8 mouse cellular contexts compared by ENCODE assay signal in the genomic region with DNA sequence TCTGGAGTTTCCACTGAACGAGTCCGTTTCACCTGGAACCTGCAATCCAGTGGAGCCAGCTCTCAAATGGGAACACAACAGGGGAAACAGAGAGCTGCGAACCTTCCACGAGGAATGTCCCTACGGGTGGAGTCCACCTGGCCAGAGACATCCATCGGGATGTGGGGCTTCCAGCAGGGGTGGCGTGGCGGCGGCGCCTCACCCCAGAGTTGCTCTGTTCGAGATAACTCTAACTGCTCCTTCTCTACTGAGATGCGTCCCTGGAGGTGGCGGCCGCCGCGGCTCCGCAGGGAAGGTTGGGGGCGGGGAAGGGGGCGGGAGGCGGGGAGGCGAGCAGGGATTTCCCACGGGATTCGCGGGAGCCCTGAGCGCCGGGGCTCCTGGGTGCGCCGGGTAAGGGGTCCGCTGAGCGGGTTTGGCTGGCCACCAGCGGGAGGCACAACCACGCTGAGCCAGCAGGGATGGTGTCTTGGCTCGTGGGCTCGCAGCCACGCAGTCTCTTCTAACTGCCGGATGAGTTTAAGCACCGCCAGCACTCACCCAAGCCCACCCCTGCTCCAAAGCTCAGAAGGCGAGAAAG. TPM values are rescaled to one million over a fixed set of nuclear protein-coding genes. Genes with fewer than 3 reads are reported as not detected.
A peak's percentile ranks its signal among the peaks of the same experiment; 100 is the strongest.
DNase-seq lines count a peak whose midpoint lies in the region; ATAC-seq lines count a peak whose summit lies in the region.

No protein-coding gene starts in this region.

- peaks cover 25% of the 10 kb centered on the region for H3K4me1 ChIP-seq in heart, embryonic 12.5 days (replicated peaks)
- H3K4me1 ChIP-seq in forebrain, embryonic 16.5 days (replicated peaks; ENCODE audit: control insufficient read depth, insufficient read depth, low read length): peaks cover 20% of the 10 kb centered on the region
- peaks cover 25% of the 10 kb centered on the region for H3K4me1 ChIP-seq in limb, embryonic 12.5 days (replicated peaks)
- peaks cover 25% of the 10 kb centered on the region for H3K4me1 ChIP-seq in stomach, embryonic 15.5 days

- H3K27ac ChIP-seq in heart, embryonic 12.5 days (ENCODE audit: poor library complexity, severe bottlenecking): no peak overlapping the region
- peak overlapping the region; percentile 77 for H3K27ac ChIP-seq in forebrain, embryonic 16.5 days (ENCODE audit: low read length)
- no peak overlapping the region for H3K27ac ChIP-seq in limb, embryonic 12.5 days
- H3K27ac ChIP-seq in stomach, embryonic 15.5 days: no peak overlapping the region

- WGBS in heart, embryonic 12.5 days: under 1% methylated on average over 38 of the region's 38 CpGs
- whole genome bisulfite sequencing in forebrain, embryonic 16.5 days: under 1% methylated on average over 35 of the region's 38 CpGs
- under 1% methylated on average over 37 of the region's 38 CpGs for WGBS in limb, embryonic 12.5 days
- 1% methylated on average over 38 of the region's 38 CpGs for WGBS in stomach, embryonic 15.5 days

- peaks cover 98% of the 10 kb centered on the region for H3K27me3 ChIP-seq in heart, embryonic 12.5 days (replicated peaks)
- H3K27me3 ChIP-seq in forebrain, embryonic 16.5 days (replicated peaks; ENCODE audit: control insufficient read depth, insufficient read depth, low read length): peaks cover 22% of the 10 kb centered on the region
- peaks cover 96% of the 10 kb centered on the region for H3K27me3 ChIP-seq in limb, embryonic 12.5 days
- peaks cover 73% of the 10 kb centered on the region for H3K27me3 ChIP-seq in stomach, embryonic 15.5 days (replicated peaks)

- no peak overlapping the region for H3K9ac ChIP-seq in heart, embryonic 12.5 days
- H3K9ac ChIP-seq in forebrain, embryonic 16.5 days (replicated peaks; ENCODE audit: low read depth, low read length): peak overlapping the region; percentile 86
- H3K9ac ChIP-seq in limb, embryonic 12.5 days (replicated peaks): peak overlapping the region; percentile 73; the same call in 1 of the 2 replicates
- H3K9ac ChIP-seq in stomach, embryonic 15.5 days: 0 out of 2 replicates have a peak overlapping the region, but pooled peaks have one; percentile 2

- ATAC-seq in heart, embryonic 12.5 days (ENCODE audit: insufficient number of reproducible peaks, low FRiP score): no peak
- ATAC-seq in forebrain, embryonic 16.5 days: 0 out of 2 replicates have a peak, but pooled peaks have one; percentile 2
- ATAC-seq in limb, embryonic 12.5 days (ENCODE audit: insufficient number of reproducible peaks, insufficient read depth, low FRiP score, low TSS enrichment, low read depth): no peak
- no peak for ATAC-seq in stomach, embryonic 15.5 days (ENCODE audit: insufficient read depth, low FRiP score, low read depth)
- no peak for ATAC-seq in CD4-positive, CD25-positive, alpha-beta regulatory T cell, adult 4 months

- H3K4me3 ChIP-seq in heart, embryonic 12.5 days: peak overlapping the region; percentile 61
- H3K4me3 ChIP-seq in forebrain, embryonic 16.5 days (replicated peaks; ENCODE audit: low read length): peak overlapping the region; percentile 87
- peak overlapping the region; percentile 60 for H3K4me3 ChIP-seq in limb, embryonic 12.5 days (replicated peaks)
- H3K4me3 ChIP-seq in stomach, embryonic 15.5 days (replicated peaks): peak overlapping the region; percentile 55

- no peaks in the 10 kb centered on the region for H3K36me3 ChIP-seq in heart, embryonic 12.5 days
- no peaks in the 10 kb centered on the region for H3K36me3 ChIP-seq in forebrain, embryonic 16.5 days (ENCODE audit: control insufficient read depth, insufficient read depth)
- no peaks in the 10 kb centered on the region for H3K36me3 ChIP-seq in limb, embryonic 12.5 days
- H3K36me3 ChIP-seq in stomach, embryonic 15.5 days: no peaks in the 10 kb centered on the region

- intact Hi-C loops in heart, postnatal 25 days (cut with DNase I): loop anchor here (10.0 kb wide), 2 partner anchors 428 to 1038 kb away; no protein-coding TSS in a partner anchor

- H3K9me3 ChIP-seq in heart, embryonic 12.5 days (replicated peaks): no peaks in the 10 kb centered on the region
- no peaks in the 10 kb centered on the region for H3K9me3 ChIP-seq in forebrain, embryonic 16.5 days (ENCODE audit: control insufficient read depth, low read length)
- H3K9me3 ChIP-seq in limb, embryonic 12.5 days: no peaks in the 10 kb centered on the region
- H3K9me3 ChIP-seq in stomach, embryonic 15.5 days: no peaks in the 10 kb centered on the region

- no peak for DNase-seq in heart, postnatal 25 days (ENCODE audit: low spot score)
- DNase-seq in R1 (ENCODE audit: low read depth, low spot score): peak; percentile 46
- DNase-seq in layer of hippocampus, adult 8-10 months (ENCODE audit: low spot score in 2 of 2): no peak

- H3K4me2 ChIP-seq in heart, embryonic 12.5 days: peak overlapping the region; percentile 99
- peak overlapping the region; percentile 99 for H3K4me2 ChIP-seq in forebrain, embryonic 16.5 days (ENCODE audit: low read length)
- H3K4me2 ChIP-seq in limb, embryonic 12.5 days: peak overlapping the region; percentile 100
- peak overlapping the region; percentile 98 for H3K4me2 ChIP-seq in stomach, embryonic 15.5 days

RNA-seq across cellular contexts. Expression of a gene that starts 1.3 kb away (rescaled TPM):
- 0.33 and 0.66 TPM in 2 replicates for polyA plus RNA-seq in heart, embryonic 12.5 days (2016; fragmentation: Nextera tagmentation; extraction: Ambion mirVana)
- total RNA-seq in heart, postnatal 25 days (2021): 10 to 100 TPM; 19.5 to 21.0 TPM
- polyA plus RNA-seq in forebrain, embryonic 16.5 days (2015; fragmentation: Nextera tagmentation; extraction: Ambion mirVana): 45.4 and 48.8 TPM in 2 replicates
- polyA plus RNA-seq in limb, embryonic 12.5 days (2016; fragmentation: Nextera tagmentation; extraction: Ambion mirVana): 2.3 and 3.1 TPM in 2 replicates
- 5.5 and 5.9 TPM in 2 replicates for polyA plus RNA-seq in stomach, embryonic 15.5 days (2015; fragmentation: Nextera tagmentation; extraction: Ambion mirVana)
- not detected for polyA plus RNA-seq in CD4-positive, CD25-positive, alpha-beta regulatory T cell, adult 4 months (2017; shearing (Covaris generic))
- total RNA-seq in layer of hippocampus, adult 8-10 months (2022): 10 to 100 TPM; 24.9 to 28.9 (median 26.9) TPM
